Mouse (Mus musculus): ENCODE measurements around the gene Chit1. TPM values are rescaled to one million over a fixed set of nuclear protein-coding genes. Genes with fewer than 3 reads are reported as not detected.

Gene Chit1
- polyA plus RNA-seq, 2 experiments, result 0.08 TPM; not detected in 1

GRCm38 (mm10) chr1:134193126-134193525 lies 82.1 kb downstream of the Chit1 start, which contains the start of gene Mybph:
Gene Mybph (plus strand): TSS chr1:134193448.
- Histone ChIP-seq H3K9ac (replicated peaks) (no peak within 1 kb of the TSS), H3K4me3 (ENCODE audit: insufficient read depth in 1 of 2, low read depth in 2 of 2, low read length in 2 of 2) (no peak within 1 kb of the TSS), H3K36me3 (replicated peaks; ENCODE audit: control insufficient read depth, insufficient read depth, low read depth) (no peaks in the 10 kb centered on the region), H3K4me1 (replicated peaks; ENCODE audit: control insufficient read depth in 2 of 2, insufficient read depth in 2 of 2, low read length in 1 of 2) (peaks cover 0 to 4% of the 10 kb centered on the region in 2 experiments; a peak in 1 of 4 replicates), H3K9me3 (ENCODE audit: control insufficient read depth, low read length) (no peaks in the 10 kb centered on the region), H3K27ac (no peak within 1 kb of the TSS), H3K4me2 (ENCODE audit: low read depth) (no peak within 1 kb of the TSS), H3K27me3 (ENCODE audit: control insufficient read depth, insufficient read depth, low read length) (no peaks in the 10 kb centered on the region; the same call in none of the 2 replicates)
- TF ChIP-seq CTCF (IDR thresholded peaks at IDR 0.05; ENCODE audit: low read depth), result no peak
- no peak for TF ChIP-seq EP300 (IDR thresholded peaks at IDR 0.05; ENCODE audit: low read depth)
- 47% methylated on average over 1 of the region's 1 CpGs for whole genome bisulfite sequencing (ENCODE audit: insufficient replicate concordance)
- ATAC-seq (ENCODE audit: insufficient read depth), result no peak
- DNase-seq (ENCODE audit: low read depth in 3 of 3, low spot score in 3 of 3), result no peak

- ATAC-seq (ENCODE audit: insufficient read depth) (no peak), DNase-seq (ENCODE audit: low read depth in 3 of 3, low spot score in 3 of 3) (no peak)
- TF ChIP-seq EP300 (IDR thresholded peaks at IDR 0.05; ENCODE audit: low read depth) (no peak), CTCF (IDR thresholded peaks at IDR 0.05; ENCODE audit: low read depth) (no peak)
- H3K27me3 ChIP-seq (ENCODE audit: control insufficient read depth, insufficient read depth, low read length), result no peaks in the 10 kb centered on the region; the same call in none of the 2 replicates
- H3K27ac ChIP-seq, result no peak overlapping the region
- no peak overlapping the region for H3K9ac ChIP-seq (replicated peaks)
- H3K36me3 ChIP-seq (replicated peaks; ENCODE audit: control insufficient read depth, insufficient read depth, low read depth), result no peaks in the 10 kb centered on the region
- H3K4me1 ChIP-seq (replicated peaks; ENCODE audit: control insufficient read depth in 2 of 2, insufficient read depth in 2 of 2, low read length in 1 of 2), result peaks cover 0 to 4% of the 10 kb centered on the region in 2 experiments; a peak in 1 of 4 replicates
- H3K4me2 ChIP-seq (ENCODE audit: low read depth), result no peak overlapping the region
- 50% methylated on average over 7 of the region's 7 CpGs for WGBS (ENCODE audit: insufficient replicate concordance)
- no peaks in the 10 kb centered on the region for H3K9me3 ChIP-seq (ENCODE audit: control insufficient read depth, low read length)
- H3K4me3 ChIP-seq (ENCODE audit: insufficient read depth in 1 of 2, low read depth in 2 of 2, low read length in 2 of 2), result no peak overlapping the region
Measured at GRCm38 (mm10) chr1:134193674-134194197, 82.7 kb downstream of the Chit1 start.

- peaks cover 0 to 4% of the 10 kb centered on the region in 2 experiments; a peak in 1 of 4 replicates for H3K4me1 ChIP-seq (replicated peaks; ENCODE audit: control insufficient read depth in 2 of 2, insufficient read depth in 2 of 2, low read length in 1 of 2)
- no peak overlapping the region for H3K27ac ChIP-seq
- no peak overlapping the region for H3K9ac ChIP-seq (replicated peaks)
- H3K9me3 ChIP-seq (ENCODE audit: control insufficient read depth, low read length), result no peaks in the 10 kb centered on the region
- no peak overlapping the region for H3K4me3 ChIP-seq (ENCODE audit: insufficient read depth in 1 of 2, low read depth in 2 of 2, low read length in 2 of 2)
- H3K4me2 ChIP-seq (ENCODE audit: low read depth), result no peak overlapping the region
- WGBS (ENCODE audit: insufficient replicate concordance), result 67% methylated on average over 16 of the region's 16 CpGs
- H3K27me3 ChIP-seq (ENCODE audit: control insufficient read depth, insufficient read depth, low read length), result no peaks in the 10 kb centered on the region; the same call in none of the 2 replicates
- TF ChIP-seq CTCF (IDR thresholded peaks at IDR 0.05; ENCODE audit: low read depth), result no peak
- TF ChIP-seq EP300 (IDR thresholded peaks at IDR 0.05; ENCODE audit: low read depth), result no peak
- ATAC-seq (ENCODE audit: insufficient read depth) (no peak), DNase-seq (ENCODE audit: low read depth in 3 of 3, low spot score in 3 of 3) (no peak)
- H3K36me3 ChIP-seq (replicated peaks; ENCODE audit: control insufficient read depth, insufficient read depth, low read depth), result no peaks in the 10 kb centered on the region
Measured at GRCm38 (mm10) chr1:134194298-134195022, 83.4 kb downstream of the Chit1 start.

- no peak for TF ChIP-seq EP300 (IDR thresholded peaks at IDR 0.05; ENCODE audit: low read depth)
- Histone ChIP-seq H3K4me3 (ENCODE audit: insufficient read depth in 1 of 2, low read depth in 2 of 2, low read length in 2 of 2) (no peak overlapping the region), H3K9me3 (ENCODE audit: control insufficient read depth, low read length) (no peaks in the 10 kb centered on the region), H3K27me3 (ENCODE audit: control insufficient read depth, insufficient read depth, low read length) (no peaks in the 10 kb centered on the region; the same call in 1 of the 2 replicates), H3K27ac (no peak overlapping the region), H3K4me1 (replicated peaks; ENCODE audit: control insufficient read depth in 2 of 2, insufficient read depth in 2 of 2, low read length in 1 of 2) (peaks cover 0 to 4% of the 10 kb centered on the region in 2 experiments; a peak in 1 of 4 replicates), H3K36me3 (replicated peaks; ENCODE audit: control insufficient read depth, insufficient read depth, low read depth) (no peaks in the 10 kb centered on the region), H3K9ac (replicated peaks) (no peak overlapping the region), H3K4me2 (ENCODE audit: low read depth) (no peak overlapping the region)
- WGBS (ENCODE audit: insufficient replicate concordance), result 30% methylated on average over 2 of the region's 2 CpGs
- no peak for ATAC-seq (ENCODE audit: insufficient read depth)
- DNase-seq (ENCODE audit: low read depth in 3 of 3, low spot score in 3 of 3), result no peak
Measured at GRCm38 (mm10) chr1:134195117-134195516, 84.1 kb downstream of the Chit1 start.

- Histone ChIP-seq H3K4me1 (replicated peaks; ENCODE audit: control insufficient read depth in 2 of 2, insufficient read depth in 2 of 2, low read length in 1 of 2) (peaks cover 0 to 4% of the 10 kb centered on the region in 2 experiments; a peak in 1 of 4 replicates), H3K4me2 (ENCODE audit: low read depth) (no peak overlapping the region), H3K4me3 (ENCODE audit: insufficient read depth in 1 of 2, low read depth in 2 of 2, low read length in 2 of 2) (no peak overlapping the region), H3K27ac (no peak overlapping the region), H3K36me3 (replicated peaks; ENCODE audit: control insufficient read depth, insufficient read depth, low read depth) (no peaks in the 10 kb centered on the region), H3K9ac (replicated peaks) (no peak overlapping the region), H3K9me3 (ENCODE audit: control insufficient read depth, low read length) (no peaks in the 10 kb centered on the region), H3K27me3 (ENCODE audit: control insufficient read depth, insufficient read depth, low read length) (no peaks in the 10 kb centered on the region; the same call in 1 of the 2 replicates)
- ATAC-seq (ENCODE audit: insufficient read depth) (0 out of 2 replicates have a peak, but pooled peaks have one; percentile 18), DNase-seq (ENCODE audit: low read depth in 3 of 3, low spot score in 3 of 3) (no peak)
- 15% methylated on average over 3 of the region's 3 CpGs for WGBS (ENCODE audit: insufficient replicate concordance)
- TF ChIP-seq CTCF (IDR thresholded peaks at IDR 0.05; ENCODE audit: low read depth) (no peak), EP300 (IDR thresholded peaks at IDR 0.05; ENCODE audit: low read depth) (no peak)
Measured at GRCm38 (mm10) chr1:134195571-134195970, 84.5 kb downstream of the Chit1 start.

Measured in liver, embryonic 14.5 days (tissue).